Mouse (Mus musculus) urinary bladder, adult 18-20 months (tissue): ENCODE measurements around the gene Rtel1.

Experiments
- DNase-seq, 2 experiments: peaks; one replicate each; pipeline ENCODE4 v3.0.0; 2022; ENCODE audit warnings: low spot score in 2 of 2, mixed read lengths in 2 of 2

The Rtel1 gene

DNA sequence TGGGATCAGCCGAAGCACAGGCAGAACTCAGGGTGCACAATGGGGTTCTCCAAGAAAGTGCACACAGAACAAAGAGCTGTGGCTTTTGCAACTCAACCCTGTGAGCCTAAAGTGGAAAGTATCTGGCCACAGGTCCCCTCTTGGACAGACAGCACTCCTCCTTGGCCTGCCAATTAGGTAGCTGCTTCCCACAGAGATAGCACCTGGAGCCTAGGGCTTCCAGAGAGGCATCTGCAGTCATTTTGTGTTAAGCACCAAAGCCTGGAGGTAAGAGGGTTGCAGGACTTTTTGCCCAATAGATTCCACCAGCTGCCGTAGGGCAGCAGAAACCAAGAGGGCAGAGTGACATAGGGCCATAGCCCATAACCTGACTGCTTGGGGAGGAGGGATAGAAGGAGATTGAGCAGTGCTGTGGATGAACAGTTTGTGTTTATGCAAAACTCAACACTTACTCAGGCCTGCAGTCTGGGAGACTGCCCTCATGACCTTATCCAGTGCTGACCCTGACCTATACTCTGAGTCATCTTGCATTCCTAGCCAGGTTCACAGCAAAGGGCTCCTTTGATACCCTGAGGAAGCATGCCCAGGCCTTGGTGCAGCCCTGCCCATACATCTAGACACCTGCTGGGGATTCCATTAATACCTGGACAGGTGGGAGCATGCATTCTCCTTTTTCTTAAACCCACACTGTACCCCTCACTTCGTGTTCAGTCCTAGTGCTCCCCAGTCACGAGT, 70.8 kb downstream of the Rtel1 start:
- no peak for DNase-seq

DNA sequence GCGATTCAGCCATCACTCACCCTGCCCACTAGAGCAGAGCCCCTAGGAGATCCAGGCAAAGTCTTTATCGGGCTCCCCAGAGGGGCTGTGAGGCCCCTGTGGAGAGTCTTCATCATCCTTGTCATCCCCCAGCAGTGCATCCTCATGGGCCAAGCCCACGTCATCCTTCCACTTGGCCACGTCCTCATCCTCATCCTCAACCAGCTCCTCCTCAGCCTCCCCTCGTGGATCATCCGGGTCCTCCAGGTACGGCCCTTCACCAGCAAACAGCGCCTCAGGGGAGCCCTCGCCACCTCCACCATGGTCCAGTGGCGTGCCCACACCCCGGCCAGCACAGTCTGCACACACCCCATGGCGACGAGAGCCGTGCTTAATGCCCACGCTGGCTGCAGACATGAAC, 71.5 kb downstream of the Rtel1 start:
- no peak for DNase-seq

DNA sequence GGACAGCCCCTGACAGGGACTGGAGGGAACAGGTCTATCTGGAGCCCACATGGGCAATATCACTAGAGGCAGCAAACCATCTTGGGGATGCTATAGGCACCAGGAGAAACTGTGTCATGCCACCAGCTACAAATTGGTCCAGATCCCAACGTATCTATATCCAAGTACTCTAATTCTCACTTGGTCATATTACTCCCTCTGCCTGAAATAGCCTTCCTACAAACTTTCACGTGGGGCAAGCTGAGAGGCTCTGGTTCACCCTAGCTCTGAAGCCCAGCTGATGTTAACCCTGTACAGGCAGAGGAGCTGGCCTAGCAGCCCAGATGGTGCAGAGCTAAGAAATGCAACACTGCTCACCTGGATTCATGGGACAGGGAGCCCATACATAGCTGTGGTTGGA, 72.0 kb downstream of the Rtel1 start:
- DNase-seq = no peak

DNA sequence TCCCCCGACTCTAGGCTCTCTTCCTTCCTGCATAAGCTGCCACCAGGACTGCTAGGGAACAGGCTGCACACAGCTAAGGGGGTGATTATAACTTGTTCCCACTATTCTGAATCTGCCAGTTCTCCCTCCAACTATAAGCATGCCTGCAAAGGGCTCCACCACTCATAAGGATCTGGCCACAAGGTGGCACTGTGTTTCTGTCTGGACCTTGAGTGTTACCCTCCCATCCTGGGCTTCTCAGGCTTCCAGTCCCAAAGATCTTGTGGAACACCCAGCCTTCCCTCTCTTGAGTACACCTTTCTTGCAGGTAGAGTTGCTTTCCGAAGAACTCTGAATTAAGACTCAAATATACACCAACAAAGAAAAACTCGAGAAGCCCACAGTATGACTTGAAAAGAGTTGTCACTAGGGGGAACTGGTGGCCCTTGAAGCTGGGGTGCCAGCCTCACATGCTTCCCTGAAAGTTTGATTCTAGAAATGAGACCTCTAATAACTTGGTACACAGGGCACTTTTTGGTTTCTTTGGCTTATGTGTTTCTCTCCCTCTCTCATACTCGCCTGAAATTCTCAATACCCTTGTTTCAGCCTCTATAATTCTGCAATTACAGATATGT, 73.2 kb downstream of the Rtel1 start:
- peak; percentile 67 to 78 for DNase-seq

DNA sequence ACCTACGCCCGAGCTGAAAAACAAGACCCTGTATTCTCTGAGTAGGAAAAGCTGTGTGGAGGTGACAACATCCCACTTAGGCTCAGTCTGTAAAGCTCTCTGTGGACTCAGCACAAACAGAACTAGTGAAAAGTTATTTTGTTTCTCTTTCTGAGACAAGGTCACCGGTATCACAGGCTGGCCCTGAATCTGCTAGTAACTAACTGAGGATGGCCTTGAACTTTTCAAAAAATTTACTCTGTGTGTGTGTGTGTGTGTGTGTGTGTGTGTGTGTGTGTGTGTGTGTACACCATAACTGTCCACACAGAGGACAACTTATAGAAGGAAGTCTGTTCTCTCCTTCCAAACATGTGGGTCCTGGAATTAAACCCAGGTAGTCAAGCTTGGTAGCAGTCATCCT, 74.5 kb downstream of the Rtel1 start:
- DNase-seq = no peak

DNA sequence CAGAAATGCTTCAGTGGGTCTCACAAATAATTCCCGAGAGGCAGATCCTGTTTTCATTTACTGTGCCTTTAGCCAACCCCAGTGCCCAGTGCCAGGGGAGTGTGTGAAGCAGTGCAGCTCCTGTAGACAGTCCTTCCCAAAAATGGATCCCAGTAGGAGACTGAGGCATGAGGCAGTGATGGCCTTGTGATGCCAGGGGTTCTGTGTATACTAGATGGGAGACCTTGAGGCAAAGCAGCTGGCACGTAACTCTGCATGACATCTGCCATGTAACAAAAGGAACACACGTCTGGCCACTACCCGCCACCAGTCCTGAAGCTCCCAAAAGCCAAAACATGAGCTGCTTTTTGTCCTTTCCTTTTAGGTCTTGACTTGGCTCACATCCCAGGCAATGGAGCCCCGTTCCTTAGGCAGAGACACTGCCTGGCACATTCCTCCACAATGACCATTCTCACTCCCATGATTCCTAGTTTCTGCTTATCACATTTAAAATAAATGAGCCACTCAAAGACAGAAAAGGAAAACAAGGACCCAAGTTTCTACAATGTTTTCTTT, 77.7 kb downstream of the Rtel1 start:
- DNase-seq = no peak

DNA sequence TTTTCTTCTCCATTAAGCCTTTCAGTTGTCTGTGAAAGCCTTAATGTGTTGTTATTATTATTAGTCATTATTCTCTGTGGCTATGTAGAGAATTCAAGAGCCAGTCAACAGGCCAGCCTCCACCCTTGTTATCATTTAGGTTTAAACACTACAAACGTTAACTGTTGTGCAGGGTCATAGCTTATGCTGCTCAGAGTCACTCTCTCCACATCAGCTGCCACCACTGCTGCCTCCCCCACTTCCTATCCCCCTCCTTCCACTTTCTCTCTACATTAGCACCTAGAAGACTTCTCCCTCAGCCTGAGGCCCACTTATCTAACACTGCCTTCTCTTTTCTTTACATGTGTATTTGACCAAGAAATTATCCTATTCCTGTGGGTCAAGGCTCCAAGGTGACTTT, 82.0 kb downstream of the Rtel1 start:
- DNase-seq = no peak

DNA sequence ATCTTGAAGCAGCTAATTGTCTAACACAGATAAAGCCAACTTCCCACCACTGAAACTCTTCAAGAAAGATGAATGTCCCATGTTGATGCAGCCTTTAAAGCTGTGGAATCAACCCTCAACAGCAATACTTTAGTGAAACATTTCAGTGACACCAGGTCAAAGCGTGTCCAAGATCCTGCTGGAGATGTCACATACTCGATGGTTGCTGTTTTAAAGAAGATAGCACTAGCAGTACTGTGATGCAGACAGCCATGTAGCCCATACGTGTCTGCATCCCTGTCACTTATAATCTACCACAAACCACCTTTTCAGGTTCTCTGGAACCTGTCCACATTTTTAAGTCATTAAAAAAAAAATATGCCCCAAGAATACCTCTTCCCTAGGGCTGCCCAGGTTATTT, 84.2 kb downstream of the Rtel1 start:
- no peak for DNase-seq
